Mouse (Mus musculus): Measurements from ENCODE around the gene Asb9. TPM values are rescaled to one million over a fixed set of nuclear protein-coding genes. Genes with fewer than 3 reads are reported as not detected.

The Asb9 gene
- polyA plus RNA-seq (2017; shearing (Covaris generic)) = not detected

GRCm38 (mm10) chrX:164505709-164506498 is at the start of gene Asb9:
Gene Asb9, plus strand, starts transcription at chrX:164506327.

Other genes with a start within 250 kb of the Asb9 start
- under 1 TPM in 1 of 2 experiments, not detected in 1; 0.11 TPM for gene Bmx, start 248.1 kb upstream of the Asb9 start, polyA plus RNA-seq (2017; shearing (Covaris generic))
- gene Pir, start 237.0 kb upstream of the Asb9 start, polyA plus RNA-seq (2017; shearing (Covaris generic)) = under 1 TPM in 1 of 2 experiments, not detected in 1; 0.45 TPM
- under 1 TPM; 0.07 to 0.36 TPM for gene Vegfd, start 132.9 kb upstream of the Asb9 start, polyA plus RNA-seq (2017; shearing (Covaris generic))
- 1 to 10 TPM; 6.8 to 7.4 TPM for gene Piga, start 86.5 kb upstream of the Asb9 start, polyA plus RNA-seq (2017; shearing (Covaris generic))
- gene Asb11, start 69.3 kb upstream of the Asb9 start, polyA plus RNA-seq (2017; shearing (Covaris generic)) = not detected

Measured in inflammation-experienced regulatory T-cells (primary cell).